Mouse (Mus musculus): ENCODE measurements around the gene Gapt. TPM values are rescaled to one million over a fixed set of nuclear protein-coding genes. Genes with fewer than 3 reads are reported as not detected.
A peak's percentile ranks its signal among the peaks of the same experiment; 100 is the strongest.
"Not testable (repeated sequence)": the region's sequence is repeated elsewhere in the genome, so short reads cannot be mapped to it uniquely, and the experiment has no call there.

Gapt gene
- 0.83 and 1.1 TPM in 2 replicates for polyA plus RNA-seq (2012; rRNA removed)

- no peak for DNase-seq (ENCODE audit: low spot score)
Measured at GRCm38 (mm10) chr13:110356941-110357340, at the start of gene Gapt. Gene Gapt, minus strand, starts transcription at chr13:110357199.

- no peak for DNase-seq (ENCODE audit: low spot score)
Measured at GRCm38 (mm10) chr13:110406152-110406551, 49.2 kb upstream of the Gapt start.

GRCm38 (mm10) chr13:110404686-110405085 lies 47.7 kb upstream of the Gapt start:
- not testable (repeated sequence) for DNase-seq (ENCODE audit: low spot score)

GRCm38 (mm10) chr13:110404059-110404458 lies 47.1 kb upstream of the Gapt start:
- DNase-seq (ENCODE audit: low spot score) = no peak

- DNase-seq (ENCODE audit: low spot score) = no peak
Measured at GRCm38 (mm10) chr13:110401877-110402276, 44.9 kb upstream of the Gapt start.

- DNase-seq (ENCODE audit: low spot score) = no peak
Measured at GRCm38 (mm10) chr13:110401443-110401842, 44.4 kb upstream of the Gapt start.

- DNase-seq (ENCODE audit: low spot score) = no peak
Measured at GRCm38 (mm10) chr13:110398513-110399270, 41.7 kb upstream of the Gapt start.

GRCm38 (mm10) chr13:110397750-110398149 lies 40.8 kb upstream of the Gapt start:
- DNase-seq (ENCODE audit: low spot score) = no peak

- no peak for DNase-seq (ENCODE audit: low spot score)
Measured at GRCm38 (mm10) chr13:110395916-110396685, 39.1 kb upstream of the Gapt start.

GRCm38 (mm10) chr13:110395179-110395794 lies 38.3 kb upstream of the Gapt start:
- no peak for DNase-seq (ENCODE audit: low spot score)

- peak; percentile 97 for DNase-seq (ENCODE audit: low spot score)
Measured at GRCm38 (mm10) chr13:110394291-110395178, 37.5 kb upstream of the Gapt start, which contains the start of gene Plk2. Gene Plk2, plus strand, starts transcription at chr13:110395046.

GRCm38 (mm10) chr13:110392631-110393030 lies 35.6 kb upstream of the Gapt start:
- no peak for DNase-seq (ENCODE audit: low spot score)

- no peak for DNase-seq (ENCODE audit: low spot score)
Measured at GRCm38 (mm10) chr13:110392210-110392609, 35.2 kb upstream of the Gapt start.

GRCm38 (mm10) chr13:110384514-110384913 lies 27.5 kb upstream of the Gapt start:
- no peak for DNase-seq (ENCODE audit: low spot score)

GRCm38 (mm10) chr13:110382447-110382901 lies 25.5 kb upstream of the Gapt start:
- DNase-seq (ENCODE audit: low spot score) = no peak

- no peak for DNase-seq (ENCODE audit: low spot score)
Measured at GRCm38 (mm10) chr13:110369673-110370072, 12.7 kb upstream of the Gapt start.

- DNase-seq (ENCODE audit: low spot score) = not testable (repeated sequence)
Measured at GRCm38 (mm10) chr13:110368556-110369040, 11.6 kb upstream of the Gapt start.

GRCm38 (mm10) chr13:110367961-110368555 lies 11.1 kb upstream of the Gapt start:
- no peak for DNase-seq (ENCODE audit: low spot score)

- no peak for DNase-seq (ENCODE audit: low spot score)
Measured at GRCm38 (mm10) chr13:110366477-110366876, 9.5 kb upstream of the Gapt start.

- DNase-seq (ENCODE audit: low spot score) = no peak
Measured at GRCm38 (mm10) chr13:110363722-110364121, 6.7 kb upstream of the Gapt start.

GRCm38 (mm10) chr13:110351051-110351450 lies 5.9 kb downstream of the Gapt start:
- no peak for DNase-seq (ENCODE audit: low spot score)

Measured in urinary bladder, adult 2 months (tissue).